Mouse (Mus musculus) olfactory bulb, adult 2 months (tissue): ENCODE data around the gene Exph5.

Experiments used
- CTCF ChIP-seq: fragments of 200-500 bp; IDR thresholded peaks from 2 replicates; pipeline ENCODE4 v1.5.1; 2012; ENCODE audit warnings: low read depth, mild to moderate bottlenecking, low read length, moderate library complexity; ENCODE audit not compliant: insufficient read depth
- POLR2A ChIP-seq: fragments of 200-500 bp; IDR thresholded peaks from 2 replicates; pipeline ENCODE4 v1.6.1; 2012; ENCODE audit warnings: mild to moderate bottlenecking, low read depth, low read length, moderate library complexity; ENCODE audit not compliant: insufficient read depth

DNA sequence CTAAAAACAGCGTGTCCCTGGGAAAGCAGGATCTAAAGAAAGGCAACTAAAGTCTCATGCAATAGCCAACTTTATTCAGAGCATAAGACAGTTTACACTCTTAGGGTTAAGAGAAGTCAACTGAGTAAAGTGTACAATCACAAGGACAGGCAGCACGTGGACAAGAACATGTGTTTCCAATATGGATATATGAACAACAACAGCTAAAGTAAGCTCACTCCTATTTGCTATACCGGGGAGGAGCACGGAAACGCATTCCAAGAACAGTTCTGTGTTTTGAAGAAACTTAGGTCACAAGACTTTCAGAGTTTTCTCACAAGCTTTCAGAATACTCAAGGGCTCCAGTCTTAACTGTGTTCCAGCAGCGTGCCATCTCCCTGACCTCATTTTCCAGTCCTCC lies 43.3 kb upstream of the Exph5 start:
- TF ChIP-seq CTCF (no peak), POLR2A (no peak)
